In the genomic region with DNA sequence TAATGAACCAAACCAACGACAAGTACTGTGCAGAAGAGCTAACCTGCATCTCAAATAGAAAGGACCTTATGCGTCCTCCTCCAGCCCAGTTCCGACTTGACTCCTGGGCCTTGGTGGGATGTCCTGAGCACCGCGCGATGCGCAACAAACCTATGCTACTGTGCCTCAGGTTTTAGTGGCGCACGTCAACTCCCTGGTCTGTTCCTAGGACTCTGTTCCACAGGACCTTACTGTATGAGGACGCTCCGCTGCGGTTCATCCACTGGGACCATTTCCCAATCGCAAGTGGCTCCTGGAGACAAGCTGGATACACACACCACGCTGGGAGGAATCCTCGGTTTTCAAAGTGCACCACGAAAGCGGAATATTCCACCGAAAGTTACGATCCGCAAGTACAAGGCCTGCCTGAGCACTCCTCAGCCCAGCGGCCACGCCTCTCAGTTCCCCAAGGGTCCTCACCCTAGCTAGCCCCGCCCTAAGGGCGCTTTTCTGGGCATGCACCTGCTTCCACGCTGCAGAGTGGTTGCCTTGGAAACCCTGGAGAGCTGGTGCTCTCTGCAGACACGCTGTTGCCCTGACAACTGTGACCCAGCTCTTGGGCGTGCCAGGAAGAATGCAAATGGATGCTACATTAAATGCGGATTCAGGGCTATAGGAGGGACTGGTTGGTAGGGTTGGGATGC, we compare ENCODE assay signal across 8 mouse cellular contexts. TPM values are rescaled to one million over a fixed set of nuclear protein-coding genes. Genes with fewer than 3 reads are reported as not detected.
DNase-seq lines count a peak whose midpoint lies in the region; ATAC-seq and TF ChIP-seq lines count a peak whose summit lies in the region.

No protein-coding gene starts in this region.

- TF ChIP-seq EP300 in lung, postnatal 0 days (IDR thresholded peaks at IDR 0.05): no peak

- DNase-seq in urinary bladder, postnatal 14 days (ENCODE audit: low spot score): peak; percentile 13
- DNase-seq in urinary bladder, adult 18-20 months (ENCODE audit: low spot score in 2 of 2): no peak
- peak; percentile 82 for DNase-seq in embryonic facial prominence, embryonic 10.5 days (ENCODE audit: low spot score)
- DNase-seq in layer of hippocampus, postnatal 36 days: peak; percentile 76 to 78
- DNase-seq in lung, postnatal 0 days (ENCODE audit: low spot score): peak; percentile 93
- peak; percentile 27 for DNase-seq in retina, postnatal 7 days (ENCODE audit: low read depth, low spot score)

- H3K4me3 ChIP-seq in embryonic facial prominence, embryonic 10.5 days: peak overlapping the region; percentile 61
- H3K4me3 ChIP-seq in hindbrain, embryonic 15.5 days: peak overlapping the region; percentile 39
- peak overlapping the region; percentile 34 for H3K4me3 ChIP-seq in lung, postnatal 0 days (ENCODE audit: low read depth, low read length)

- TF ChIP-seq CTCF in lung, postnatal 0 days (IDR thresholded peaks at IDR 0.05): no peak

- H3K9ac ChIP-seq in hindbrain, embryonic 15.5 days: peak overlapping the region; percentile 44
- H3K9ac ChIP-seq in lung, postnatal 0 days (replicated peaks; ENCODE audit: low read depth): no peak overlapping the region

- H3K9me3 ChIP-seq in embryonic facial prominence, embryonic 10.5 days: no peaks in the 10 kb centered on the region
- H3K9me3 ChIP-seq in hindbrain, embryonic 15.5 days: no peaks in the 10 kb centered on the region
- H3K9me3 ChIP-seq in lung, postnatal 0 days (ENCODE audit: low read length): no peaks in the 10 kb centered on the region

- peaks cover 32% of the 10 kb centered on the region for H3K4me1 ChIP-seq in embryonic facial prominence, embryonic 10.5 days
- H3K4me1 ChIP-seq in hindbrain, embryonic 15.5 days (replicated peaks): peaks cover 47% of the 10 kb centered on the region
- peaks cover 7% of the 10 kb centered on the region; the same call in 1 of the 2 replicates for H3K4me1 ChIP-seq in lung, postnatal 0 days (ENCODE audit: insufficient read depth, low read depth, low read length)

- peak overlapping the region; percentile 67 for H3K4me2 ChIP-seq in hindbrain, embryonic 15.5 days
- peak overlapping the region; percentile 52 for H3K4me2 ChIP-seq in lung, postnatal 0 days (replicated peaks; ENCODE audit: low read depth, low read length)

- peaks cover 65% of the 10 kb centered on the region for H3K27me3 ChIP-seq in embryonic facial prominence, embryonic 10.5 days (replicated peaks; ENCODE audit: low read depth, poor library complexity, severe bottlenecking)
- H3K27me3 ChIP-seq in hindbrain, embryonic 15.5 days: no peaks in the 10 kb centered on the region
- 0 out of 2 replicates have a peak, but pooled peaks cover 5% of the 10 kb centered on the region for H3K27me3 ChIP-seq in lung, postnatal 0 days (replicated peaks; ENCODE audit: insufficient read depth, low read length)

- H3K27ac ChIP-seq in embryonic facial prominence, embryonic 10.5 days (replicated peaks): peak overlapping the region; percentile 35; the same call in 1 of the 2 replicates
- H3K27ac ChIP-seq in hindbrain, embryonic 15.5 days (replicated peaks): peak overlapping the region; percentile 83
- no peak overlapping the region for H3K27ac ChIP-seq in lung, postnatal 0 days (ENCODE audit: low read length)

- ATAC-seq in hindbrain, embryonic 15.5 days (ENCODE audit: low FRiP score, low read depth): peak; percentile 92
- ATAC-seq in lung, postnatal 0 days: peak; percentile 96
- ATAC-seq in erythroid progenitor cell, adult 5-6 weeks (replicated peaks; ENCODE audit: low FRiP score, poor library complexity, severe bottlenecking): no peak

- H3K36me3 ChIP-seq in embryonic facial prominence, embryonic 10.5 days (replicated peaks): no peaks in the 10 kb centered on the region
- H3K36me3 ChIP-seq in hindbrain, embryonic 15.5 days: no peaks in the 10 kb centered on the region
- H3K36me3 ChIP-seq in lung, postnatal 0 days (ENCODE audit: insufficient read depth, low read length): no peaks in the 10 kb centered on the region

- WGBS in embryonic facial prominence, embryonic 10.5 days: 2% methylated on average over 28 of the region's 28 CpGs
- whole genome bisulfite sequencing in hindbrain, embryonic 15.5 days: under 1% methylated on average over 28 of the region's 28 CpGs
- WGBS in lung, postnatal 0 days: 3% methylated on average over 28 of the region's 28 CpGs

RNA-seq across cellular contexts. Expression of gene Trim2, which starts 1.5 kb away (rescaled TPM):
- polyA plus RNA-seq in embryonic facial prominence, embryonic 10.5 days (2016; fragmentation: Nextera tagmentation; extraction: Ambion mirVana): 31.0 and 31.3 TPM in 2 replicates
- polyA plus RNA-seq in hindbrain, embryonic 15.5 days (2015; fragmentation: Nextera tagmentation; extraction: Ambion mirVana): 139 and 145 TPM in 2 replicates
- total RNA-seq in layer of hippocampus, postnatal 36 days (2021): 100 to 1,000 TPM; 410 to 433 TPM
- polyA plus RNA-seq in lung, postnatal 0 days (2015; fragmentation: Nextera tagmentation; extraction: Ambion mirVana): 18.7 and 20.0 TPM in 2 replicates
- total RNA-seq in erythroid progenitor cell, adult 5-6 weeks (2015; ENCODE audit: low replicate concordance): 4.3 and 10.9 TPM in 2 replicates
- 8.9 and 11.4 TPM in 2 replicates for total RNA-seq in erythroid progenitor cell, adult 5-6 weeks (2017; ENCODE audit: low replicate concordance)

Comparison
In these comparisons a context has a peak if more than half of its experiments do, and no peak if none do; other contexts are left out.
1. DNase-seq: peak in urinary bladder, postnatal 14 days (single experiment), embryonic facial prominence, embryonic 10.5 days (single experiment), layer of hippocampus, postnatal 36 days (2 of 2), lung, postnatal 0 days (single experiment) and retina, postnatal 7 days (single experiment); none in urinary bladder, adult 18-20 months (0 of 2).
2. Peak in every context shown above with its lines, with median percentiles within 50 percentile points of each other: H3K4me3 ChIP-seq.